Mouse (Mus musculus): Measurements from ENCODE around the gene Slc9a9. TPM values are rescaled to one million over a fixed set of nuclear protein-coding genes. Genes with fewer than 3 reads are reported as not detected.

The Slc9a9 gene
- polyA plus RNA-seq, 1 experiment: 16.0 TPM

DNA sequence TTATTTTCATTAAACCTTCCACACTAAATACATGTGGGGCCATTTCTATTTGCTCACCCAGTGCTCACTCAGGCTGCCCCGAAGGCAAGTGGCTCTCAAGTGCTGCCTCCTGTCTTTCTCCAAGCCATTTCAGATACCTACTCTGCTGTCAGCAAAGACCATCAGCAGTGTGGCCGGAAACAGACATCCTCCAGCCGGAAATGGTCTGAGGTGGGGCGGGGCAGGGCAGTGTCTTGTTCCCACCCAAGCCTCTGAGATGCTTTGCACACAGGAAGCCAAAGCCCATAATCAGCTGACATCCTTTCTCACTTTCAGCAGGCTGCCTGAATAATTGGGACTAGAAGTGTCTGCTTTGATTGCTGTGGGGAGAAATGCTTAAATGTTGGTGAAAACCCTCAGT is 450.4 kb downstream of the Slc9a9 start:
- Histone ChIP-seq H3K27ac (ENCODE audit: insufficient read depth, low read length) (no peak overlapping the region), H3K4me3 (ENCODE audit: insufficient read depth, low read length) (no peak overlapping the region), H3K4me1 (ENCODE audit: control insufficient read depth, insufficient read depth, low read length) (no peaks in the 10 kb centered on the region)
- TF ChIP-seq CTCF (IDR thresholded peaks at IDR 0.05; ENCODE audit: extremely low read depth, insufficient read depth, low read length) (no peak), POLR2A (IDR thresholded peaks at IDR 0.05; ENCODE audit: extremely low read depth, insufficient read depth, low read length) (no peak)

- TF ChIP-seq CTCF (IDR thresholded peaks at IDR 0.05; ENCODE audit: extremely low read depth, insufficient read depth, low read length) (no peak), POLR2A (IDR thresholded peaks at IDR 0.05; ENCODE audit: extremely low read depth, insufficient read depth, low read length) (no peak)
- Histone ChIP-seq H3K4me1 (ENCODE audit: control insufficient read depth, insufficient read depth, low read length) (no peaks in the 10 kb centered on the region), H3K4me3 (ENCODE audit: insufficient read depth, low read length) (no peak overlapping the region), H3K27ac (ENCODE audit: insufficient read depth, low read length) (no peak overlapping the region)
Observed at GRCm38 (mm10) chr9:95121151-95121835, 451.6 kb downstream of the Slc9a9 start.

DNA sequence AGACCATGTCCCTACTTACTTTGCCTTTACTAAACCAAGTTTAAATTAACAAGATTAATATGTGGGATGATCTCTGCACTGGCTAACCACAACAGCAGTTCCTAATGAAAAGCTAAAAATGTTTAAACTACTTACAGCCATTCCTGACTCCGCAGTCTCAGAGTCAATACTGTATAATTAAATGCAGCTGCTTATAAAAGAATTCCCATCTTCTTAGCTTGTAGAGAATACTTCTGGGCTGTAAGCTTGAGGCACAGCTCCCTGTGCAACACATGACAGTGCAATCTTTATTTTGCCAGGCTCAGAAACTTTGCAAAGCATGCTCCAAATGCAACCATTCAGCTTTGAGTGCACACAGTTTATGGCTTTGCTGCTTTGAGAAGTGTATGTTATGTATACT is 456.0 kb downstream of the Slc9a9 start:
- no peak for TF ChIP-seq POLR2A (IDR thresholded peaks at IDR 0.05; ENCODE audit: extremely low read depth, insufficient read depth, low read length)
- TF ChIP-seq CTCF (IDR thresholded peaks at IDR 0.05; ENCODE audit: extremely low read depth, insufficient read depth, low read length): no peak
- Histone ChIP-seq H3K4me3 (ENCODE audit: insufficient read depth, low read length) (no peak overlapping the region), H3K27ac (ENCODE audit: insufficient read depth, low read length) (no peak overlapping the region), H3K4me1 (ENCODE audit: control insufficient read depth, insufficient read depth, low read length) (no peaks in the 10 kb centered on the region)

DNA sequence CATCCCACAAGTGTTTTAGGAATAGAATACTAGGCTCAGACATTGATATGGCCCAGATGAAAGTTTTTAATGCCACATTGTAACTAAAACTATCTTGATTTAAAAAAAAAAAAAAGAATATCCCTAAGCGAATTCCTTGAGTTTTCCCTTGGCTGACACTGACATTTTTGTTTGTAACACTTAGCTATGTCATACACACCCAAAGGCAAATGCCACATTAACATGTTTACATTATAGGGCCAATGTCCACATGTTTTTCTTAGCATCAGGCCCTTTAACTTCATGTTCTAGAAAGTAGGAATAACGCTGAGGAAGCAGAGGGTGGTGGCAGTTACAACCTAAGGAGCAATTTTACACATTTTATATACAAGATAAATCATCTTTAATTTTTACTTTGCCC is 458.1 kb downstream of the Slc9a9 start:
- TF ChIP-seq CTCF (IDR thresholded peaks at IDR 0.05; ENCODE audit: extremely low read depth, insufficient read depth, low read length) (no peak), POLR2A (IDR thresholded peaks at IDR 0.05; ENCODE audit: extremely low read depth, insufficient read depth, low read length) (no peak)
- Histone ChIP-seq H3K4me1 (ENCODE audit: control insufficient read depth, insufficient read depth, low read length) (no peaks in the 10 kb centered on the region), H3K27ac (ENCODE audit: insufficient read depth, low read length) (no peak overlapping the region), H3K4me3 (ENCODE audit: insufficient read depth, low read length) (no peak overlapping the region)

DNA sequence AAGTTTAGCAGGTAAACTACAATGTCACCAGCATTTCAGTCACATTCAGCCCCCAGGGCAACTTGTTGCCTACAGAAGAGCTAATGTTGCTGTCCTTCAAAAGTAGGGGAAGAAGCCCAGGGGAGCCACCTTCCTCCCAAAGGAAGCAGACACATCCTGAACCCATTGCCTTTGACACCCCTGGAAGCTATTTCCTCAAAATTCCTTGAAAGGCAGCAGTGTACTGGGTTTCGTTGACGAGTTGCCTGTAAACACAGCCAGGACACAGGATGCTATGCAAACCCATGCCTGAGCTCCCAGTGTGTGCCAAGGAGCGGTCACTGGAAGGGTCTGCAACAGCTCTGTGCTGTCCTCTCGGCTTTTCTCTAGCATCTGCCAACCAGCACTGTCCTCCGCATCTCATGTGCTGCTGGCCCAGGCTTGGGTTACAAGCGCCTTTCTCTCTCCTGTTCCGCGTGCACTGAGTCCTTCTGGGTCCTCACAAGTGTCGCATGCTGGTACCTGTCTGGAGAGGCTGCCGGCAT is 479.6 kb downstream of the Slc9a9 start:
- no peaks in the 10 kb centered on the region for H3K4me1 ChIP-seq (ENCODE audit: control insufficient read depth, insufficient read depth, low read length)
- TF ChIP-seq CTCF (IDR thresholded peaks at IDR 0.05; ENCODE audit: extremely low read depth, insufficient read depth, low read length) (no peak), POLR2A (IDR thresholded peaks at IDR 0.05; ENCODE audit: extremely low read depth, insufficient read depth, low read length) (no peak)
- peak overlapping the region; percentile 50; the same call in 1 of the 2 replicates for H3K27ac ChIP-seq (ENCODE audit: insufficient read depth, low read length)
- no peak overlapping the region for H3K4me3 ChIP-seq (ENCODE audit: insufficient read depth, low read length)

DNA sequence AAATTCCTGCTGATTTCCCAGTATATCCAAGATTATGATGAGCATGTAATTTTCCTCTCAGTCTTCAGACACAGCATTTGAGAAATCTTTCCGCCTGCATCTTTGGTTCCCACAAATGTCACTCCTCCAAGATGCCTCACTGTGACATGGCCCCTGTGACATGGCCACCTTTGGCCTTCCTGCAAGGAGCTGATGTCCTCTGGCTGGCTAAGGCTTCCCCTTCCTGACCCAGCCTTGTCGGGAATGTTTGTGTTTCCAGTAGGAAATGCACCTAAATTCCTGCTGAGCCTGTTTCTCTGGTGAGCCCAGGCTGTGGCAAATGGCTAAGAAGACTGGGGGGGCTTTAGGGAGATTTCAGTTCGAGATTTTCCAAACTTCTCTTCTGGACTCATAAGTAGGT is 480.4 kb downstream of the Slc9a9 start:
- no peaks in the 10 kb centered on the region for H3K4me1 ChIP-seq (ENCODE audit: control insufficient read depth, insufficient read depth, low read length)
- TF ChIP-seq POLR2A (IDR thresholded peaks at IDR 0.05; ENCODE audit: extremely low read depth, insufficient read depth, low read length) (no peak), CTCF (IDR thresholded peaks at IDR 0.05; ENCODE audit: extremely low read depth, insufficient read depth, low read length) (no peak)
- H3K27ac ChIP-seq (ENCODE audit: insufficient read depth, low read length): no peak overlapping the region
- no peak overlapping the region for H3K4me3 ChIP-seq (ENCODE audit: insufficient read depth, low read length)

DNA sequence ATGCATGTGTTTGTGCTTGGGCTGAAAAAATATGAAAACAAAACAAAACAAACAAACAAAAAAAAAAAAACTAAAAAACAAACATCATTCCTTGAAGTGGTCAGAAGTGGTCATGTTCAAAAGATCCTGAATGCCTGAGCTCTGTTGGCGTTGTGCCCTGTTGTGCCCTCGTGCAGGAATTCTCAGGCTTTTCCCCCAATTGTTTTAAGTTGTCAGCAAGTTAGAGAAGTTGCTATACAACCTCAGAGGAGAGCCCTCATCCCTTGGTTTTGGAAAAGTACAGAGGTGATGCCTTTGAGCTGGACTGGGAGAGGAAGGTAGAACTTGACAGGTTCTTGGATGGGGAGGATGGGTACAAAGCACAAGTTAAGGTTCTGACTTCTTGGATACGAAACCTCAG is 480.9 kb downstream of the Slc9a9 start:
- TF ChIP-seq CTCF (IDR thresholded peaks at IDR 0.05; ENCODE audit: extremely low read depth, insufficient read depth, low read length): no peak
- TF ChIP-seq POLR2A (IDR thresholded peaks at IDR 0.05; ENCODE audit: extremely low read depth, insufficient read depth, low read length): no peak
- Histone ChIP-seq H3K4me1 (ENCODE audit: control insufficient read depth, insufficient read depth, low read length) (no peaks in the 10 kb centered on the region), H3K27ac (ENCODE audit: insufficient read depth, low read length) (no peak overlapping the region), H3K4me3 (ENCODE audit: insufficient read depth, low read length) (no peak overlapping the region)

GRCm38 (mm10) chr9:95150998-95151397 is 481.3 kb downstream of the Slc9a9 start:
- no peak overlapping the region for H3K27ac ChIP-seq (ENCODE audit: insufficient read depth, low read length)
- TF ChIP-seq CTCF (IDR thresholded peaks at IDR 0.05; ENCODE audit: extremely low read depth, insufficient read depth, low read length): no peak
- TF ChIP-seq POLR2A (IDR thresholded peaks at IDR 0.05; ENCODE audit: extremely low read depth, insufficient read depth, low read length): no peak
- H3K4me3 ChIP-seq (ENCODE audit: insufficient read depth, low read length): no peak overlapping the region
- H3K4me1 ChIP-seq (ENCODE audit: control insufficient read depth, insufficient read depth, low read length): no peaks in the 10 kb centered on the region

DNA sequence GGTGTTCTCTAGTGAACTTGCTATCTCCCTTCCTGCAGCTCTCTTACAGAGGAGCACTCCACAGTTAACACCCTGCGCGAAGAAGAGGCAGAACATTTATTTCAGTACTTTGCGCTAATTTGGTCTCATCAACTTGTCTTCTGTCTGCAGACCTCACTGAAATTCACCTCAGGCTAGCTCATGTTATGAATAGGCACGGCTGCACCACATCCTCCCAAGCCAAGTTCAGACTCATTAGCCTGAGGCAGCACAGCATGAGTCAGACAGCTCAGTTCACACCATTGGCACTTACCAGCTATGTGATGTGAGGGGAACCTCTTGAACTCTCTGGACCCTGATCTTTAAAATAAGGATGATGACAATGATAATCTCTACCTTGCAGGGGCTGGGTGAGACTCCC is 482.0 kb downstream of the Slc9a9 start:
- Histone ChIP-seq H3K4me3 (ENCODE audit: insufficient read depth, low read length) (no peak overlapping the region), H3K27ac (ENCODE audit: insufficient read depth, low read length) (no peak overlapping the region), H3K4me1 (ENCODE audit: control insufficient read depth, insufficient read depth, low read length) (no peaks in the 10 kb centered on the region)
- TF ChIP-seq POLR2A (IDR thresholded peaks at IDR 0.05; ENCODE audit: extremely low read depth, insufficient read depth, low read length) (no peak), CTCF (IDR thresholded peaks at IDR 0.05; ENCODE audit: extremely low read depth, insufficient read depth, low read length) (no peak)

- Histone ChIP-seq H3K27ac (ENCODE audit: insufficient read depth, low read length) (no peak overlapping the region), H3K4me3 (ENCODE audit: insufficient read depth, low read length) (no peak overlapping the region), H3K4me1 (ENCODE audit: control insufficient read depth, insufficient read depth, low read length) (no peaks in the 10 kb centered on the region)
- TF ChIP-seq POLR2A (IDR thresholded peaks at IDR 0.05; ENCODE audit: extremely low read depth, insufficient read depth, low read length) (no peak), CTCF (IDR thresholded peaks at IDR 0.05; ENCODE audit: extremely low read depth, insufficient read depth, low read length) (no peak)
Observed at GRCm38 (mm10) chr9:95153966-95154365, 484.3 kb downstream of the Slc9a9 start.
